14 mouse cellular contexts compared by ENCODE assay signal in genomic region chr11:101061049-101061448, GRCm38 (mm10). TPM values are rescaled to one million over a fixed set of nuclear protein-coding genes. Genes with fewer than 3 reads are reported as not detected.
DNase-seq lines count a peak whose midpoint lies in the region; ATAC-seq and TF ChIP-seq lines count a peak whose summit lies in the region.
"Had no signal": no experiment of that assay in that cellular context is flagged by ENCODE, and none has a peak within 500 bp of the region (broad histone marks: within the 10 kb centered on the region; RNA-seq: fewer than 3 reads in every experiment).

No protein-coding gene starts in this region.

- peaks cover 18% of the 10 kb centered on the region for H3K36me3 ChIP-seq in heart, embryonic 12.5 days
- H3K36me3 ChIP-seq in liver, embryonic 12.5 days: peaks cover 77% of the 10 kb centered on the region
- peaks cover 18% of the 10 kb centered on the region for H3K36me3 ChIP-seq in liver, embryonic 11.5 days (ENCODE audit: control insufficient read depth, insufficient read depth, low read length)
- H3K36me3 ChIP-seq in embryonic facial prominence, embryonic 14.5 days (ENCODE audit: control insufficient read depth, insufficient read depth, low read length): peaks cover 16% of the 10 kb centered on the region; the same call in 1 of the 2 replicates

- DNase-seq in heart, postnatal 14 days: no peak
- DNase-seq in liver, embryonic 11.5 days (ENCODE audit: low spot score): no peak
- no peak for DNase-seq in embryonic facial prominence, embryonic 14.5 days (ENCODE audit: low spot score)
- DNase-seq in adrenal gland, postnatal 10 days: no peak
- no peak for DNase-seq in adrenal gland, postnatal 36 days
- DNase-seq: adrenal gland, adult 2 months; kidney, adult 18-20 months; layer of hippocampus, adult 9-11 months; thymus, adult 2 months had no signal

- peak overlapping the region; percentile 99 for H3K27ac ChIP-seq in heart, embryonic 12.5 days (ENCODE audit: poor library complexity, severe bottlenecking)
- peak overlapping the region; percentile 64; the same call in 1 of the 2 replicates for H3K27ac ChIP-seq in liver, embryonic 12.5 days
- no peak overlapping the region for H3K27ac ChIP-seq in liver, embryonic 11.5 days (ENCODE audit: low read depth, low read length)
- H3K27ac ChIP-seq in embryonic facial prominence, embryonic 14.5 days (replicated peaks; ENCODE audit: low read depth, low read length): peak overlapping the region; percentile 90
- H3K27ac ChIP-seq in embryonic fibroblast, embryonic 13.5 days (ENCODE audit: insufficient read depth, low read length): peak overlapping the region; percentile 11; the same call in 1 of the 2 replicates

- H3K9me3 ChIP-seq in heart, embryonic 12.5 days (replicated peaks): no peaks in the 10 kb centered on the region
- H3K9me3 ChIP-seq in liver, embryonic 12.5 days (replicated peaks): no peaks in the 10 kb centered on the region
- no peaks in the 10 kb centered on the region for H3K9me3 ChIP-seq in liver, embryonic 11.5 days (ENCODE audit: control insufficient read depth, low read length)
- no peaks in the 10 kb centered on the region for H3K9me3 ChIP-seq in embryonic facial prominence, embryonic 14.5 days (ENCODE audit: control insufficient read depth, low read length)

- no peak overlapping the region for H3K4me3 ChIP-seq in heart, embryonic 12.5 days
- no peak overlapping the region for H3K4me3 ChIP-seq in liver, embryonic 12.5 days
- no peak overlapping the region for H3K4me3 ChIP-seq in liver, embryonic 11.5 days (ENCODE audit: low read depth, low read length)
- H3K4me3 ChIP-seq in embryonic facial prominence, embryonic 14.5 days (ENCODE audit: low read depth, low read length): no peak overlapping the region
- no peak overlapping the region for H3K4me3 ChIP-seq in embryonic fibroblast, embryonic 13.5 days (ENCODE audit: insufficient read depth, low read length)

- H3K9ac ChIP-seq in heart, embryonic 12.5 days: peak overlapping the region; percentile 60; the same call in 1 of the 2 replicates
- H3K9ac ChIP-seq in liver, embryonic 12.5 days: no peak overlapping the region
- no peak overlapping the region for H3K9ac ChIP-seq in liver, embryonic 11.5 days (ENCODE audit: low read depth, low read length)
- no peak overlapping the region for H3K9ac ChIP-seq in embryonic facial prominence, embryonic 14.5 days (ENCODE audit: low read depth, low read length)

- no peaks in the 10 kb centered on the region for H3K27me3 ChIP-seq in heart, embryonic 12.5 days (replicated peaks)
- no peaks in the 10 kb centered on the region for H3K27me3 ChIP-seq in liver, embryonic 12.5 days (replicated peaks)
- no peaks in the 10 kb centered on the region for H3K27me3 ChIP-seq in liver, embryonic 11.5 days (replicated peaks; ENCODE audit: control insufficient read depth, insufficient read depth, low read length)
- H3K27me3 ChIP-seq in embryonic facial prominence, embryonic 14.5 days (replicated peaks; ENCODE audit: control insufficient read depth, insufficient read depth, low read length): no peaks in the 10 kb centered on the region

- intact Hi-C loops in heart, postnatal 14 days (cut with DNase I): loop anchor here (5.0 kb wide), 1 partner anchor 349 kb away; the partner anchor contains the start of genes Hspb9 and Kat2a

- 72% methylated on average over 5 of the region's 5 CpGs for WGBS in heart, embryonic 12.5 days
- WGBS in liver, embryonic 12.5 days (ENCODE audit: insufficient replicate concordance): 84% methylated on average over 5 of the region's 5 CpGs
- WGBS in liver, embryonic 11.5 days: 82% methylated on average over 5 of the region's 5 CpGs
- 85% methylated on average over 5 of the region's 5 CpGs for WGBS in embryonic facial prominence, embryonic 14.5 days

- no peak for ATAC-seq in heart, embryonic 12.5 days (ENCODE audit: insufficient number of reproducible peaks, low FRiP score)
- no peak for ATAC-seq in liver, embryonic 12.5 days
- ATAC-seq in liver, embryonic 11.5 days (replicated peaks; ENCODE audit: low FRiP score): no peak
- ATAC-seq in embryonic facial prominence, embryonic 14.5 days (ENCODE audit: low read depth): no peak

- TF ChIP-seq POLR2A in embryonic fibroblast, embryonic 13.5 days (IDR thresholded peaks at IDR 0.05; ENCODE audit: low read depth, low read length): no peak

- H3K4me1 ChIP-seq in heart, embryonic 12.5 days (replicated peaks): peaks cover 93% of the 10 kb centered on the region
- peaks cover 86% of the 10 kb centered on the region for H3K4me1 ChIP-seq in liver, embryonic 12.5 days
- H3K4me1 ChIP-seq in liver, embryonic 11.5 days (replicated peaks; ENCODE audit: control insufficient read depth, insufficient read depth, low read length): peaks cover 63% of the 10 kb centered on the region
- H3K4me1 ChIP-seq in embryonic facial prominence, embryonic 14.5 days (ENCODE audit: control insufficient read depth, insufficient read depth, low read length): peaks cover 44% of the 10 kb centered on the region
- peaks cover 32% of the 10 kb centered on the region for H3K4me1 ChIP-seq in embryonic fibroblast, embryonic 13.5 days (ENCODE audit: control insufficient read depth, insufficient read depth, low read length)

- H3K4me2 ChIP-seq in heart, embryonic 12.5 days: no peak overlapping the region
- H3K4me2 ChIP-seq in liver, embryonic 12.5 days: no peak overlapping the region
- H3K4me2 ChIP-seq in liver, embryonic 11.5 days: no peak overlapping the region
- H3K4me2 ChIP-seq in embryonic facial prominence, embryonic 14.5 days (ENCODE audit: low read depth, low read length): no peak overlapping the region
- H3K4me2 ChIP-seq: midbrain, embryonic 11.5 days had no signal

- TF ChIP-seq CTCF in embryonic fibroblast, embryonic 13.5 days (IDR thresholded peaks at IDR 0.05; ENCODE audit: borderline replicate concordance, insufficient read depth, low read length): no peak

RNA-seq across cellular contexts. Expression of gene Naglu, which starts 8.8 kb away (rescaled TPM):
- 17.5 and 18.1 TPM in 2 replicates for polyA plus RNA-seq in heart, embryonic 12.5 days (2016; fragmentation: Nextera tagmentation; extraction: Ambion mirVana)
- 10 to 100 TPM in 1 of 2 experiments, 1 to 10 TPM in 1; 7.2 to 10.1 TPM for total RNA-seq in heart, postnatal 14 days (2021)
- 6.3 and 7.0 TPM in 2 replicates for polyA plus RNA-seq in liver, embryonic 12.5 days (2016; fragmentation: Nextera tagmentation; extraction: Ambion mirVana)
- 7.7 and 8.0 TPM in 2 replicates for polyA plus RNA-seq in liver, embryonic 11.5 days (2014; fragmentation: Nextera tagmentation; extraction: Ambion mirVana)
- polyA plus RNA-seq in embryonic facial prominence, embryonic 14.5 days (2014; fragmentation: Nextera tagmentation; extraction: Ambion mirVana): 13.9 and 14.4 TPM in 2 replicates
- polyA plus RNA-seq in embryonic fibroblast, embryonic 13.5 days (2011; ENCODE audit: insufficient read length, low read depth, missing spikeins): 21.8 and 24.9 TPM in 2 replicates
- total RNA-seq in adrenal gland, postnatal 10 days (2021): 10 to 100 TPM; 27.3 to 28.2 TPM
- 10 to 100 TPM; 36.3 to 47.0 TPM for total RNA-seq in adrenal gland, postnatal 36 days (2021)

RNA-seq across cellular contexts. Expression of gene Hsd17b1, which starts 17.2 kb away (rescaled TPM):
- not detected in 2 replicates for polyA plus RNA-seq in heart, embryonic 12.5 days (2016; fragmentation: Nextera tagmentation; extraction: Ambion mirVana)
- under 1 TPM; 0.32 to 0.41 TPM for total RNA-seq in heart, postnatal 14 days (2021)
- polyA plus RNA-seq in liver, embryonic 12.5 days (2016; fragmentation: Nextera tagmentation; extraction: Ambion mirVana): 0.08 TPM in 1 of 2 replicates, not detected in the other
- polyA plus RNA-seq in liver, embryonic 11.5 days (2014; fragmentation: Nextera tagmentation; extraction: Ambion mirVana): 0.12 and 0.27 TPM in 2 replicates
- not detected in 2 replicates for polyA plus RNA-seq in embryonic facial prominence, embryonic 14.5 days (2014; fragmentation: Nextera tagmentation; extraction: Ambion mirVana)
- polyA plus RNA-seq in embryonic fibroblast, embryonic 13.5 days (2011; ENCODE audit: insufficient read length, low read depth, missing spikeins): 1.2 and 5.2 TPM in 2 replicates
- total RNA-seq in adrenal gland, postnatal 10 days (2021): under 1 TPM; 0.45 to 0.67 TPM
- 1 to 10 TPM; 1.5 to 3.3 TPM for total RNA-seq in adrenal gland, postnatal 36 days (2021)
- polyA plus RNA-seq: neural tube, embryonic 11.5 days had no signal

RNA-seq across cellular contexts. Expression of gene Coasy, which starts 21.3 kb away (rescaled TPM):
- polyA plus RNA-seq in heart, embryonic 12.5 days (2016; fragmentation: Nextera tagmentation; extraction: Ambion mirVana): 27.2 and 30.4 TPM in 2 replicates
- total RNA-seq in heart, postnatal 14 days (2021): 10 to 100 TPM; 16.8 to 21.4 TPM
- polyA plus RNA-seq in liver, embryonic 12.5 days (2016; fragmentation: Nextera tagmentation; extraction: Ambion mirVana): 26.4 and 28.5 TPM in 2 replicates
- 43.3 and 45.8 TPM in 2 replicates for polyA plus RNA-seq in liver, embryonic 11.5 days (2014; fragmentation: Nextera tagmentation; extraction: Ambion mirVana)
- 39.1 and 40.5 TPM in 2 replicates for polyA plus RNA-seq in embryonic facial prominence, embryonic 14.5 days (2014; fragmentation: Nextera tagmentation; extraction: Ambion mirVana)
- polyA plus RNA-seq in embryonic fibroblast, embryonic 13.5 days (2011; ENCODE audit: insufficient read length, low read depth, missing spikeins): 14.9 and 15.0 TPM in 2 replicates
- total RNA-seq in adrenal gland, postnatal 10 days (2021): 100 to 1,000 TPM in 1 of 2 experiments, 10 to 100 TPM in 1; 98.0 to 102 TPM
- total RNA-seq in adrenal gland, postnatal 36 days (2021): 100 to 1,000 TPM in 1 of 2 experiments, 10 to 100 TPM in 1; 71.3 to 111 TPM

RNA-seq across cellular contexts. Expression of gene Mlx, which starts 26.0 kb away (rescaled TPM):
- 36.2 and 37.3 TPM in 2 replicates for polyA plus RNA-seq in heart, embryonic 12.5 days (2016; fragmentation: Nextera tagmentation; extraction: Ambion mirVana)
- total RNA-seq in heart, postnatal 14 days (2021): 10 to 100 TPM; 17.4 to 17.6 TPM
- polyA plus RNA-seq in liver, embryonic 12.5 days (2016; fragmentation: Nextera tagmentation; extraction: Ambion mirVana): 34.9 and 35.7 TPM in 2 replicates
- polyA plus RNA-seq in liver, embryonic 11.5 days (2014; fragmentation: Nextera tagmentation; extraction: Ambion mirVana): 45.3 and 45.6 TPM in 2 replicates
- polyA plus RNA-seq in embryonic facial prominence, embryonic 14.5 days (2014; fragmentation: Nextera tagmentation; extraction: Ambion mirVana): 45.8 and 55.2 TPM in 2 replicates
- polyA plus RNA-seq in embryonic fibroblast, embryonic 13.5 days (2011; ENCODE audit: insufficient read length, low read depth, missing spikeins): 29.9 and 30.1 TPM in 2 replicates
- 10 to 100 TPM; 32.9 to 35.0 TPM for total RNA-seq in adrenal gland, postnatal 10 days (2021)
- total RNA-seq in adrenal gland, postnatal 36 days (2021): 10 to 100 TPM; 50.1 to 63.1 TPM

RNA-seq across cellular contexts. Expression of gene Psmc3ip, which starts 34.2 kb away (rescaled TPM):
- polyA plus RNA-seq in heart, embryonic 12.5 days (2016; fragmentation: Nextera tagmentation; extraction: Ambion mirVana): 20.8 and 21.3 TPM in 2 replicates
- 1 to 10 TPM; 2.0 to 2.2 TPM for total RNA-seq in heart, postnatal 14 days (2021)
- 28.2 and 28.3 TPM in 2 replicates for polyA plus RNA-seq in liver, embryonic 12.5 days (2016; fragmentation: Nextera tagmentation; extraction: Ambion mirVana)
- polyA plus RNA-seq in liver, embryonic 11.5 days (2014; fragmentation: Nextera tagmentation; extraction: Ambion mirVana): 40.7 and 42.8 TPM in 2 replicates
- polyA plus RNA-seq in embryonic facial prominence, embryonic 14.5 days (2014; fragmentation: Nextera tagmentation; extraction: Ambion mirVana): 27.2 and 34.4 TPM in 2 replicates
- polyA plus RNA-seq in embryonic fibroblast, embryonic 13.5 days (2011; ENCODE audit: insufficient read length, low read depth, missing spikeins): 10.3 and 12.9 TPM in 2 replicates
- total RNA-seq in adrenal gland, postnatal 10 days (2021): 1 to 10 TPM; 6.6 to 7.1 TPM
- 1 to 10 TPM; 5.8 to 6.6 TPM for total RNA-seq in adrenal gland, postnatal 36 days (2021)
